Mouse (Mus musculus) embryonic stem cell, embryonic (primary cell): ENCODE measurements at regions not wholly inside any gene's neighbourhood (a gene's known extent, or its start where the extent isn't known, plus 50 kb on each side); places are given as distances from the start of the nearest gene placed in this dataset.

Experiments used
- CTCF ChIA-PET, 4 experiments: fragments of 300-600 bp in 2 of 4; fragments of 350-600 bp in 2 of 4; sonication (Branson Sonifier 250); formaldehyde crosslinking; loops; one replicate each; lab custom pipeline; 2022; ENCODE audit warnings: inconsistent platforms in 2 of 4; lab: Charles Lee
- POLR2A ChIA-PET, 4 experiments: fragments of 300-600 bp in 2 of 4; fragments of 350-600 bp in 2 of 4; sonication (Branson Sonifier 250); formaldehyde crosslinking; loops; one replicate each; lab custom pipeline; 2022; ENCODE audit warnings: antibody characterized with exemption in 4 of 4, inconsistent platforms in 1 of 4; lab: Charles Lee

- POLR2A ChIA-PET, result no interaction called here
Measured at GRCm38 (mm10) chr2:124928759-124929113, 139.2 kb upstream of the Slc24a5 start.

GRCm38 (mm10) chr2:124930719-124931118 lies 137.2 kb upstream of the Slc24a5 start:
- POLR2A ChIA-PET, result no interaction called here
- CTCF ChIA-PET, result interaction anchor here in 1 of 4 experiments (0.6 kb wide), 1 partner anchor 1073 kb away, joined by 3 read pairs; no protein-coding TSS in a partner anchor

More at GRCm38 (mm10) chr2:124928759-124929113, 139.2 kb upstream of the Slc24a5 start:
- CTCF ChIA-PET, result interaction anchor here in 3 of 4 experiments (0.6 to 1.4 kb wide), 3 partner anchors 9 to 828 kb away, joined by 3 to 4 read pairs (median 4); no protein-coding TSS in a partner anchor

- CTCF ChIA-PET, result no interaction called here
- POLR2A ChIA-PET, result no interaction called here
Measured at GRCm38 (mm10) chr2:124932566-124932965, 135.4 kb upstream of the Slc24a5 start.

GRCm38 (mm10) chr2:124933876-124934275 lies 134.0 kb upstream of the Slc24a5 start:
- ChIA-PET POLR2A (no interaction called here), CTCF (no interaction called here)

GRCm38 (mm10) chr2:124948263-124948781 lies 119.6 kb upstream of the Slc24a5 start:
- ChIA-PET POLR2A (interaction anchor here in 2 of 4 experiments (0.6 to 0.8 kb wide), 2 partner anchors 10 to 16 kb away, joined by 3 to 4 read pairs; no protein-coding TSS in a partner anchor), CTCF (interaction anchor here in 1 of 4 experiments (0.6 kb wide), 1 partner anchor 19 kb away, joined by 8 read pairs; no protein-coding TSS in a partner anchor)

- ChIA-PET CTCF (interaction anchor here in 1 of 4 experiments (0.6 kb wide), 1 partner anchor 18 kb away, joined by 8 read pairs; no protein-coding TSS in a partner anchor), POLR2A (interaction anchor here in 1 of 4 experiments (0.8 kb wide), 1 partner anchor 9 kb away, joined by 3 read pairs; no protein-coding TSS in a partner anchor)
Measured at GRCm38 (mm10) chr2:124948812-124949211, 119.1 kb upstream of the Slc24a5 start.

GRCm38 (mm10) chr2:124952212-124952611 lies 115.7 kb upstream of the Slc24a5 start:
- POLR2A ChIA-PET, result no interaction called here
- CTCF ChIA-PET, result no interaction called here

- ChIA-PET CTCF (interaction anchor here in 1 of 4 experiments (0.6 kb wide), 1 partner anchor 469 kb away, joined by 3 read pairs; no protein-coding TSS in a partner anchor), POLR2A (no interaction called here)
Measured at GRCm38 (mm10) chr2:124953015-124953414, 114.9 kb upstream of the Slc24a5 start.

GRCm38 (mm10) chr2:124955843-124956242 lies 112.1 kb upstream of the Slc24a5 start:
- ChIA-PET POLR2A (no interaction called here), CTCF (no interaction called here)

GRCm38 (mm10) chr2:124959431-124959830 lies 108.5 kb upstream of the Slc24a5 start:
- POLR2A ChIA-PET, result no interaction called here
- CTCF ChIA-PET, result no interaction called here

- POLR2A ChIA-PET, result no interaction called here
Measured at GRCm38 (mm10) chr2:124971826-124972749, 95.8 kb upstream of the Slc24a5 start.

GRCm38 (mm10) chr2:124975106-124975505 lies 92.8 kb upstream of the Slc24a5 start:
- ChIA-PET POLR2A (no interaction called here), CTCF (no interaction called here)

More at GRCm38 (mm10) chr2:124971826-124972749, 95.8 kb upstream of the Slc24a5 start:
- CTCF ChIA-PET, result no interaction called here

- CTCF ChIA-PET, result no interaction called here
Measured at GRCm38 (mm10) chr2:124990976-124991375, 76.9 kb upstream of the Slc24a5 start.

GRCm38 (mm10) chr2:125015007-125015406 lies 52.9 kb upstream of the Slc24a5 start:
- ChIA-PET CTCF (no interaction called here), POLR2A (no interaction called here)

More at GRCm38 (mm10) chr2:124990976-124991375, 76.9 kb upstream of the Slc24a5 start:
- POLR2A ChIA-PET, result no interaction called here

GRCm38 (mm10) chr2:125016946-125017345 lies 51.0 kb upstream of the Slc24a5 start:
- ChIA-PET POLR2A (no interaction called here), CTCF (no interaction called here)
